Mouse (Mus musculus) G1E (cell line): ENCODE measurements around the gene Nbl1.

Experiments used
- CTCF ChIP-seq: IDR thresholded peaks from 2 replicates; pipeline ENCODE4 v1.5.1; 2012; ENCODE audit warnings: low read depth, low read length, inconsistent platforms, mixed read lengths
- GATA1 ChIP-seq: IDR thresholded peaks from 2 replicates; pipeline ENCODE4 v1.6.1; 2012; ENCODE audit warnings: borderline replicate concordance, low read length, inconsistent platforms, mixed read lengths
- POLR2AphosphoS5 ChIP-seq: IDR thresholded peaks from 2 replicates; pipeline ENCODE4 v1.6.1; 2012; ENCODE audit warnings: low read depth, low read length, inconsistent platforms; ENCODE audit not compliant: insufficient replicate concordance

GRCm38 (mm10) chr4:139074060-139074459 lies 18.7 kb downstream of the Nbl1 start:
- TF ChIP-seq CTCF (no peak), POLR2AphosphoS5 (no peak), GATA1 (no peak)
